Mouse (Mus musculus) spleen, postnatal 14 days (tissue): Measurements from ENCODE around the gene Trim45.
A peak's percentile ranks its signal among the peaks of the same experiment; 100 is the strongest.

Experiments used
- DNase-seq, 2 experiments: peaks; one replicate each; pipeline ENCODE4 v3.0.0; 2021 to 2022; ENCODE audit warnings: low spot score in 2 of 2

Gene Trim45

GRCm38 (mm10) chr3:100931332-100932076 lies 9.5 kb downstream of the Trim45 start:
- no peak for DNase-seq

GRCm38 (mm10) chr3:100932077-100932944 lies 10.3 kb downstream of the Trim45 start:
- DNase-seq = no peak

- no peak for DNase-seq
These were observed 13.5 kb downstream of the Trim45 start for GRCm38 (mm10) chr3:100935521-100935920.

GRCm38 (mm10) chr3:100936201-100936600 lies 14.2 kb downstream of the Trim45 start:
- no peak for DNase-seq

GRCm38 (mm10) chr3:100938211-100938610 lies 16.2 kb downstream of the Trim45 start:
- DNase-seq = no peak

- no peak for DNase-seq
These were observed 18.6 kb downstream of the Trim45 start for GRCm38 (mm10) chr3:100940496-100941037.

GRCm38 (mm10) chr3:100947286-100947685 lies 25.3 kb downstream of the Trim45 start:
- DNase-seq = no peak

GRCm38 (mm10) chr3:100951531-100951930 lies 29.5 kb downstream of the Trim45 start:
- no peak for DNase-seq

GRCm38 (mm10) chr3:100954616-100955015 lies 32.6 kb downstream of the Trim45 start:
- DNase-seq = no peak

- no peak for DNase-seq
These were observed 39.0 kb downstream of the Trim45 start for GRCm38 (mm10) chr3:100961007-100961406.

GRCm38 (mm10) chr3:100961501-100961900 lies 39.5 kb downstream of the Trim45 start:
- no peak for DNase-seq

- no peak for DNase-seq
These were observed 42.0 kb downstream of the Trim45 start for GRCm38 (mm10) chr3:100963849-100964542.

- peak; percentile 89 to 90 for DNase-seq
These were observed 47.3 kb downstream of the Trim45 start, which contains the start of gene Ttf2 for GRCm38 (mm10) chr3:100969176-100969917. Gene Ttf2, minus strand, starts transcription at chr3:100969663.

- DNase-seq = no peak
These were observed 51.9 kb downstream of the Trim45 start for GRCm38 (mm10) chr3:100973906-100974305.

GRCm38 (mm10) chr3:100979290-100979689 lies 57.3 kb downstream of the Trim45 start:
- DNase-seq = no peak
